Mouse (Mus musculus): ENCODE data around the gene Spdl1. TPM values are rescaled to one million over a fixed set of nuclear protein-coding genes. Genes with fewer than 3 reads are reported as not detected.
A peak's percentile ranks its signal among the peaks of the same experiment; 100 is the strongest.

Spdl1 gene
- polyA plus RNA-seq, 1 experiment from 2014 or later, result 3.9 TPM

- Histone ChIP-seq H3K4me1 (replicated peaks; ENCODE audit: control insufficient read depth, insufficient read depth, low read length) (no peaks in the 10 kb centered on the region), H3K4me3 (ENCODE audit: low read depth, low read length) (peak overlapping the region; percentile 4; the same call in 1 of the 2 replicates), H3K9me3 (ENCODE audit: control insufficient read depth) (no peaks in the 10 kb centered on the region), H3K27me3 (replicated peaks; ENCODE audit: control insufficient read depth, insufficient read depth, low read length) (0 out of 2 replicates have a peak, but pooled peaks cover 3% of the 10 kb centered on the region), H3K27ac (ENCODE audit: low read depth, low read length) (no peak overlapping the region), H3K9ac (ENCODE audit: low read depth, low read length) (no peak overlapping the region), H3K36me3 (ENCODE audit: control insufficient read depth, insufficient read depth) (no peaks in the 10 kb centered on the region), H3K4me2 (replicated peaks; ENCODE audit: low read depth) (peak overlapping the region; percentile 47)
- TF ChIP-seq CTCF (IDR thresholded peaks at IDR 0.05; ENCODE audit: low read depth), result no peak
- 36% methylated on average over 22 of the region's 22 CpGs for WGBS
- no peak for ATAC-seq
Observed at GRCm38 (mm10) chr11:34845567-34846267, 12.3 kb upstream of the Spdl1 start.

GRCm38 (mm10) chr11:34843517-34843916 is 10.1 kb upstream of the Spdl1 start:
- Histone ChIP-seq H3K9ac (ENCODE audit: low read depth, low read length) (no peak overlapping the region), H3K27ac (ENCODE audit: low read depth, low read length) (no peak overlapping the region), H3K4me2 (replicated peaks; ENCODE audit: low read depth) (no peak overlapping the region), H3K36me3 (ENCODE audit: control insufficient read depth, insufficient read depth) (no peaks in the 10 kb centered on the region), H3K4me3 (ENCODE audit: low read depth, low read length) (no peak overlapping the region), H3K27me3 (replicated peaks; ENCODE audit: control insufficient read depth, insufficient read depth, low read length) (0 out of 2 replicates have a peak, but pooled peaks cover 3% of the 10 kb centered on the region), H3K4me1 (replicated peaks; ENCODE audit: control insufficient read depth, insufficient read depth, low read length) (no peaks in the 10 kb centered on the region), H3K9me3 (ENCODE audit: control insufficient read depth) (no peaks in the 10 kb centered on the region)
- no peak for ATAC-seq
- 28% methylated on average over 5 of the region's 5 CpGs for WGBS
- peak; percentile 67 for TF ChIP-seq CTCF (IDR thresholded peaks at IDR 0.05; ENCODE audit: low read depth)

- no peaks in the 10 kb centered on the region for H3K4me1 ChIP-seq (replicated peaks; ENCODE audit: control insufficient read depth, insufficient read depth, low read length)
- ATAC-seq, result no peak
Observed at GRCm38 (mm10) chr11:34840283-34840682, 6.8 kb upstream of the Spdl1 start.

GRCm38 (mm10) chr11:34839051-34839450 is 5.6 kb upstream of the Spdl1 start:
- Histone ChIP-seq H3K4me1 (replicated peaks; ENCODE audit: control insufficient read depth, insufficient read depth, low read length) (no peaks in the 10 kb centered on the region), H3K9me3 (ENCODE audit: control insufficient read depth) (no peaks in the 10 kb centered on the region), H3K4me3 (ENCODE audit: low read depth, low read length) (no peak overlapping the region), H3K36me3 (ENCODE audit: control insufficient read depth, insufficient read depth) (no peaks in the 10 kb centered on the region), H3K9ac (ENCODE audit: low read depth, low read length) (no peak overlapping the region), H3K4me2 (replicated peaks; ENCODE audit: low read depth) (no peak overlapping the region), H3K27ac (ENCODE audit: low read depth, low read length) (no peak overlapping the region), H3K27me3 (replicated peaks; ENCODE audit: control insufficient read depth, insufficient read depth, low read length) (no peaks in the 10 kb centered on the region)
- no peak for ATAC-seq
- TF ChIP-seq CTCF (IDR thresholded peaks at IDR 0.05; ENCODE audit: low read depth), result no peak
- 40% methylated on average over 4 of the region's 4 CpGs for WGBS

More at GRCm38 (mm10) chr11:34840283-34840682, 6.8 kb upstream of the Spdl1 start:
- no peak overlapping the region for H3K27ac ChIP-seq (ENCODE audit: low read depth, low read length)
- no peaks in the 10 kb centered on the region for H3K27me3 ChIP-seq (replicated peaks; ENCODE audit: control insufficient read depth, insufficient read depth, low read length)
- H3K9me3 ChIP-seq (ENCODE audit: control insufficient read depth), result no peaks in the 10 kb centered on the region
- H3K4me2 ChIP-seq (replicated peaks; ENCODE audit: low read depth), result no peak overlapping the region
- 47% methylated on average over 5 of the region's 5 CpGs for WGBS
- no peak for TF ChIP-seq CTCF (IDR thresholded peaks at IDR 0.05; ENCODE audit: low read depth)
- H3K4me3 ChIP-seq (ENCODE audit: low read depth, low read length), result no peak overlapping the region
- H3K36me3 ChIP-seq (ENCODE audit: control insufficient read depth, insufficient read depth), result no peaks in the 10 kb centered on the region
- H3K9ac ChIP-seq (ENCODE audit: low read depth, low read length), result no peak overlapping the region

DNA sequence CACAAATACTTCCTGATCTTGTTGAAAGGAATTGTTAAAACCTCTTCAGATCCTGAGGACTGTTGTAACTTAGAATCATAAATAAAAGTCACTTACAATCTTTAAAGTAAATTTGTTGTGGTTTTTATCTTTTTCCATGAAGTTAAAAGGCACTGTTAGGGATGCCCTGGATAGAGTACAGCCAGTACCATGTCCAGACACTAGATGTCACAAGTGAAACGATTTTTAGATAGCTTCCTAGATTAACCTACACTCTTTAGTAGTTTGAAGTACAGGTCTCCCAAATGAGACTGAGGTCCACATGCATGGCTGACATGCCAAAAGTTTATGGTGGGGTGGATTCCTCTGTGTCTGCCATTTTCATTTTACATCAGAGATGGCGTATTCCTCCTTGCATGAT is 2.8 kb upstream of the Spdl1 start:
- WGBS, result 39% methylated on average over 2 of the region's 2 CpGs
- no peaks in the 10 kb centered on the region for H3K27me3 ChIP-seq (replicated peaks; ENCODE audit: control insufficient read depth, insufficient read depth, low read length)
- no peak overlapping the region for H3K4me2 ChIP-seq (replicated peaks; ENCODE audit: low read depth)
- peak; percentile 52 for TF ChIP-seq CTCF (IDR thresholded peaks at IDR 0.05; ENCODE audit: low read depth)
- H3K9ac ChIP-seq (ENCODE audit: low read depth, low read length), result no peak overlapping the region
- 0 out of 2 replicates have a peak, but pooled peaks cover 3% of the 10 kb centered on the region for H3K4me1 ChIP-seq (replicated peaks; ENCODE audit: control insufficient read depth, insufficient read depth, low read length)
- no peak overlapping the region for H3K4me3 ChIP-seq (ENCODE audit: low read depth, low read length)
- no peak for ATAC-seq
- no peak overlapping the region for H3K27ac ChIP-seq (ENCODE audit: low read depth, low read length)
- H3K36me3 ChIP-seq (ENCODE audit: control insufficient read depth, insufficient read depth), result no peaks in the 10 kb centered on the region
- no peaks in the 10 kb centered on the region for H3K9me3 ChIP-seq (ENCODE audit: control insufficient read depth)

DNA sequence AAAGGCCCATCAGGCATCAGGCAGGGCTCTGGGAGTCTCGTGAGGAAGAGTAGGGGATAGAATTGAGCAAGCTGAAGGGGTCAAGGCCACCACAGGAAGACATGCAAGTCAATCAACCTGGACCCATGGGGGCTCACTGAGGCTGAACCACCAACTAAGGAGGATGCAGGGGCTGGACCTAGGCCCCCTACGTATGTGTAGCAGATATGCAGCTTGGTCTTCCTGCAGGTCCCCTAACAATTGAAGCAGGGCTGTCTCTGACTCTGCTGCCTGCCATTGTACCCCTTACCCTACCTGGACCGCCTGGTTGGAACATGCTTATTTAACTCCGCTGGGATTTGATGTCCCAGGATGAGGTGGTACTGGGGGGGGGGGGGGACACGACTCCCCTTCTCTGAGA is 763 bp downstream of the Spdl1 start:
- peak overlapping the region; percentile 72; the same call in 1 of the 2 replicates for H3K9ac ChIP-seq (ENCODE audit: low read depth, low read length)
- TF ChIP-seq CTCF (IDR thresholded peaks at IDR 0.05; ENCODE audit: low read depth), result no peak
- no peaks in the 10 kb centered on the region for H3K9me3 ChIP-seq (ENCODE audit: control insufficient read depth)
- no peak overlapping the region for H3K27ac ChIP-seq (ENCODE audit: low read depth, low read length)
- H3K4me2 ChIP-seq (replicated peaks; ENCODE audit: low read depth), result peak overlapping the region; percentile 84
- H3K27me3 ChIP-seq (replicated peaks; ENCODE audit: control insufficient read depth, insufficient read depth, low read length), result no peaks in the 10 kb centered on the region
- H3K4me1 ChIP-seq (replicated peaks; ENCODE audit: control insufficient read depth, insufficient read depth, low read length), result 0 out of 2 replicates have a peak, but pooled peaks cover 3% of the 10 kb centered on the region
- WGBS, result 10% methylated on average over 4 of the region's 5 CpGs
- H3K36me3 ChIP-seq (ENCODE audit: control insufficient read depth, insufficient read depth), result peaks cover 9% of the 10 kb centered on the region; the same call in 1 of the 2 replicates
- ATAC-seq, result no peak
- peak overlapping the region; percentile 58 for H3K4me3 ChIP-seq (ENCODE audit: low read depth, low read length)
